Mouse (Mus musculus) kidney, postnatal 0 days (tissue): Measurements from ENCODE around the gene 1110002E22Rik. TPM values are rescaled to one million over a fixed set of nuclear protein-coding genes. Genes with fewer than 3 reads are reported as not detected.
A peak's percentile ranks its signal among the peaks of the same experiment; 100 is the strongest.

Source experiments
- ATAC-seq: fragments of 200-750 bp; cut with Nextera tagmentation; replicated peaks from 2 replicates; pipeline ENCODE4 v1.8.0; 2017; ENCODE audit warnings: low read depth, moderate number of reproducible peaks, moderate TSS enrichment, moderate library complexity; ENCODE audit not compliant: low FRiP score
- DNase-seq: peaks from one replicate; pipeline ENCODE4 v3.0.0-alpha.2; 2016; ENCODE audit warnings: low spot score
- H3K27ac ChIP-seq: fragments of 300-500 bp; sonication (generic); 2 replicates; pipeline ENCODE4 v1.5.1; 2014; ENCODE audit warnings: mild to moderate bottlenecking
- H3K27me3 ChIP-seq: fragments of 300-500 bp; sonication (generic); 2 replicates; pipeline ENCODE4 v1.6.1; 2014; ENCODE audit warnings: low read length, mixed read lengths; ENCODE audit not compliant: insufficient read depth
- H3K36me3 ChIP-seq: fragments of 300-500 bp; sonication (generic); 2 replicates; pipeline ENCODE4 v1.6.1; 2014; ENCODE audit warnings: low read length, mixed read lengths; ENCODE audit not compliant: insufficient read depth
- H3K4me1 ChIP-seq: fragments of 300-500 bp; sonication (generic); replicated peaks from 2 replicates; pipeline ENCODE4 v1.6.1; 2014; ENCODE audit warnings: antibody characterized with exemption, low read length, mixed read lengths; ENCODE audit not compliant: insufficient read depth
- H3K4me2 ChIP-seq: fragments of 300-500 bp; sonication (generic); 2 replicates; pipeline ENCODE4 v1.6.1; 2014; ENCODE audit warnings: mild to moderate bottlenecking, low read length, moderate library complexity, mixed read lengths
- H3K4me3 ChIP-seq: fragments of 300-500 bp; sonication (generic); replicated peaks from 2 replicates; pipeline ENCODE4 v1.5.1; 2014; ENCODE audit warnings: low read depth, low read length
- H3K9ac ChIP-seq: fragments of 300-500 bp; sonication (generic); 2 replicates; pipeline ENCODE4 v1.6.1; 2014; ENCODE audit warnings: low read depth, low read length
- H3K9me3 ChIP-seq: fragments of 300-500 bp; sonication (generic); replicated peaks from 2 replicates; pipeline ENCODE4 v1.6.1; 2016; ENCODE audit warnings: low read length, inconsistent platforms, mixed read lengths
- CTCF ChIP-seq: IDR thresholded peaks from 2 replicates; pipeline ENCODE4 v1.5.1; 2016; ENCODE audit warnings: antibody characterized with exemption, low read depth, mild to moderate bottlenecking, moderate library complexity
- WGBS: fragments of 180-500 bp; shearing (Covaris S2); extraction: QIAGEN DNeasy Blood & Tissue Kit; methylation state at CpG from one replicate; pipeline ENCODE4 v1.1.7; 2014; 5-methylcytosine and 5-hydroxymethylcytosine counted together
- polyA plus RNA-seq: library from polyadenylated mRNA; unstranded; fragments of >200 nt; fragmentation: Nextera tagmentation; extraction: Ambion mirVana; gene quantifications from 2 replicates; pipeline ENCODE4 v1.2.1, GENCODE M21; 2015

The 1110002E22Rik gene
- polyA plus RNA-seq, 1 experiment from 2014 or later = 0.13 TPM

- Histone ChIP-seq H3K9ac (no peak overlapping the region), H3K4me2 (no peak overlapping the region), H3K4me1 (peaks cover 22% of the 10 kb centered on the region), H3K27me3 (no peaks in the 10 kb centered on the region), H3K4me3 (no peak overlapping the region), H3K36me3 (no peaks in the 10 kb centered on the region), H3K27ac (no peak overlapping the region), H3K9me3 (no peaks in the 10 kb centered on the region)
- no peak for TF ChIP-seq CTCF
- no peak for ATAC-seq
- WGBS = 95% methylated on average over 12 of the region's 12 CpGs
- no peak for DNase-seq
Measured at GRCm38 (mm10) chr3:138068103-138068502, 3.3 kb downstream of the 1110002E22Rik start.

DNA sequence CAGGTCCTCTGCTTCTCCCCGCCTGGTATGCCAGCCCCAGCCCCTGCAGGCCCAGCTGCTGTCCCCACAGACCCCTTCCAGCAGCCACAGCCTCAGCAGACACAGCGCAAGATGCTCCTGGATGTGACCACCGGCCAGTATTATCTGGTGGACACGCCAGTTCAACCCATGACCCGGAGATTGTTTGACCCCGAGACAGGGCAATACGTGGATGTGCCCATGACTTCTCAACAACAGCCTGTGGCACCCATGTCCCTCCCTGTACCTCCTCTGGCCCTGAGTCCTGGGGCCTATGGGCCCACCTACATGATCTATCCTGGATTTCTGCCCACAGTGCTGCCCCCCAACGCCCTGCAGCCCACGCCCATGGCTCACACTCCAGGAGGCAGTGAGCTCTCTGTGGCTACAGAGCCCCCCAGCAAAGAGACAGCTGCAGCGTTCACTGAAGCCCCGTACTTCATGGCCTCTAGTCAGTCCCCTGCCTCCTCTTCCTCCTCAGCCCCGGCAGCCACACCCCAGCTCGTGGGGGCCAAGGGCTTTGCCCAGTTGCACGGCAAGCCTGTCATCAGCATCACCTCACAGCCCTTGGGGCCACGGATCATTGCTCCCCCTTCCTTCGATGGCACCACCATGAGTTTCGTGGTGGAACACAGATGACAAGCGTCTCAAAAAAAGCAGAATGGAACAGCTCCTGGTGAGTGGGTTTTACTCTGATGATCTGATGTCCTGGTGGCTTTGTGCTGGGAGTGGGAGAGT, 5.1 kb downstream of the 1110002E22Rik start:
- Histone ChIP-seq H3K27me3 (no peaks in the 10 kb centered on the region), H3K27ac (no peak overlapping the region), H3K4me3 (no peak overlapping the region), H3K9ac (no peak overlapping the region), H3K4me1 (peaks cover 18% of the 10 kb centered on the region; the same call in 1 of the 2 replicates), H3K4me2 (no peak overlapping the region), H3K36me3 (no peaks in the 10 kb centered on the region), H3K9me3 (no peaks in the 10 kb centered on the region)
- WGBS = 69% methylated on average over 18 of the region's 18 CpGs
- ATAC-seq = no peak
- TF ChIP-seq CTCF = no peak
- no peak for DNase-seq

DNA sequence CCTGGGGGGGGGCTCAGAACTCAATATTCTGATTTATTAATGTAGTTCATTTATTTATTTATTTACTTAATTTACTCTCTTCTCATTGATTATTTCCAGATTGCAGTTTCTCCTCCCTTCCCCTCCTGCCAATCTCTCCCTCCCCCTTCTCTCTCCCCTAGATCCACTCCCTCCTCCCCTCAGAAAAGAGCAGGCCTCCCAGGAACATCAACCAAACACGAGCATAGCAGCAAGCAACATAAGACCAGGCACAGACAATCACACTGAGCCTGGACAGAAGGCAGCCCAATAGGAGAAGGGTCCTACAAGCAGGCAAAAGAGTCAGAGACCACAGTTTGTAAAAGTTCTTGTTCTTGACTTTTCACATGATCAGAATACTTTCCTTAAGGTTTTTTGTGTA, 6.2 kb downstream of the 1110002E22Rik start:
- ATAC-seq (no peak), DNase-seq (no peak)
- no peak for TF ChIP-seq CTCF
- no peak overlapping the region for H3K9ac ChIP-seq
- H3K36me3 ChIP-seq = no peaks in the 10 kb centered on the region
- peaks cover 7% of the 10 kb centered on the region; the same call in 1 of the 2 replicates for H3K4me1 ChIP-seq
- WGBS = 12% methylated on average over 1 of the region's 1 CpGs
- no peak overlapping the region for H3K27ac ChIP-seq
- no peak overlapping the region for H3K4me2 ChIP-seq
- no peak overlapping the region for H3K4me3 ChIP-seq
- no peaks in the 10 kb centered on the region for H3K9me3 ChIP-seq
- H3K27me3 ChIP-seq = no peaks in the 10 kb centered on the region

DNA sequence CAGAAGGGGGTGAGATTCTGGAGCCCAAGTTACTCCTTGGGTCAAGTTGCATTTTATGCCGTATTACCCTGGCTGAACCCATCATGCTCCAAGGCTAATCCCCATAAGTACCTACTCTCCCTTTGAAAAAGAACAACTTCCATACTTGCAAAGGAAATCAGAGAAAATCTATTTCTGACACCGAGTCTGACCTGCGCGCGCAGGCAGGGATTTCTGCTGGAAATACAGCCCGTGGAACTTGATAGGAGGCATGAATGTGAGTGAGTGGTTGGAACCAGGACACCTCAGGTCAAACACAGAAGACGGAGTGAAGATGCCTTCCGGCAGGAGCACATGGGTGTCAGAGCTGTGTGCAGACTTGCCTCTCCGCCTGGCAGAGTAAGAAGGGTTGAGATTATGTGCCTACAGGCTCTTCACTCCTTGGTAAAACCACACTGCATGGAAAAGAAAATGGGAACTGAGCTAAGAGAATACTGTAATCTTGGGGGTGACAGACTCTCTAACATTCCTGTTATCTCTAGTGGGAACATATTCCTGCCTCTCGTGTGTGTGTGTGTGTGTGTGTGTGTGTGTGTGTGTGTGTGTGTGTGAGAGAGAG, 6.7 kb downstream of the 1110002E22Rik start:
- DNase-seq (no peak), ATAC-seq (no peak)
- Histone ChIP-seq H3K27ac (no peak overlapping the region), H3K27me3 (no peaks in the 10 kb centered on the region), H3K4me3 (no peak overlapping the region), H3K9ac (no peak overlapping the region), H3K9me3 (no peaks in the 10 kb centered on the region), H3K4me1 (peaks cover 2% of the 10 kb centered on the region; the same call in 1 of the 2 replicates), H3K4me2 (no peak overlapping the region), H3K36me3 (no peaks in the 10 kb centered on the region)
- no peak for TF ChIP-seq CTCF
- WGBS = 81% methylated on average over 10 of the region's 10 CpGs

DNA sequence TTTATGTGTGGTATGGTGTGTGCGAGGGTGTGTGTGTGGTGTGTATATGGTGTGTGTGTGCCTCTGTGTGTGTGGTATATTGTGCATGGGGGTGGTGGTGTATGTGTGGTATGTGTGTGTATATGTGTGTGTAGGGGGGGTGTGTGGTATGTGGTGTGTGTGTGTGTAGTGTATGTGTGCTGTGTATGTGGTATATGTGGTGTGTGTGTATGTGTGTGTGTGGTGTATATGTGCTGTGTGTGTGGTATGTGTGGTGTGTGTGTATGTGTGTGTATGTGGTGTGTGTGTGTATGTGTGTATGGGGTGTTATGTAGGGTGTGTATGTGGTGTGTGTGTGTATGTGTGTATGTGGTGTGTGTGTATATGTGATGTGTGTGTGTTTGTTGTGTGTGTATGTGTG, 9.4 kb downstream of the 1110002E22Rik start:
- H3K4me3 ChIP-seq = no peak overlapping the region
- no peak overlapping the region for H3K9ac ChIP-seq
- H3K4me2 ChIP-seq = no peak overlapping the region
- ATAC-seq (no peak), DNase-seq (no peak)
- no peaks in the 10 kb centered on the region for H3K9me3 ChIP-seq
- WGBS = 91% methylated on average over 1 of the region's 1 CpGs
- no peak overlapping the region for H3K27ac ChIP-seq
- no peaks in the 10 kb centered on the region for H3K4me1 ChIP-seq
- TF ChIP-seq CTCF = no peak
- H3K36me3 ChIP-seq = no peaks in the 10 kb centered on the region
- no peaks in the 10 kb centered on the region for H3K27me3 ChIP-seq

- H3K4me2 ChIP-seq = no peak overlapping the region
- no peaks in the 10 kb centered on the region for H3K36me3 ChIP-seq
- ATAC-seq (0 out of 2 replicates have a peak, but pooled peaks have one; percentile 25), DNase-seq (no peak)
- H3K9me3 ChIP-seq = no peaks in the 10 kb centered on the region
- no peak overlapping the region for H3K27ac ChIP-seq
- H3K4me3 ChIP-seq = no peak overlapping the region
- no peaks in the 10 kb centered on the region for H3K4me1 ChIP-seq
- H3K27me3 ChIP-seq = no peaks in the 10 kb centered on the region
- no peak overlapping the region for H3K9ac ChIP-seq
- 66% methylated on average over 8 of the region's 8 CpGs for WGBS
- no peak for TF ChIP-seq CTCF
Measured at GRCm38 (mm10) chr3:138075209-138075608, 10.4 kb downstream of the 1110002E22Rik start.
